Comparison of ENCODE assay signal across 7 mouse cellular contexts in genomic region chr7:100918176-100918575, GRCm38 (mm10). TPM values are rescaled to one million over a fixed set of nuclear protein-coding genes. Genes with fewer than 3 reads are reported as not detected.
DNase-seq lines count a peak whose midpoint lies in the region; ATAC-seq lines count a peak whose summit lies in the region.

No protein-coding gene starts in this region.

- no peak for ATAC-seq in limb, embryonic 11.5 days (ENCODE audit: insufficient number of reproducible peaks, low FRiP score, low TSS enrichment, low read depth)
- peak; percentile 41; the same call in 1 of the 2 replicates for ATAC-seq in stomach, embryonic 16.5 days (ENCODE audit: insufficient read depth, low FRiP score)

- DNase-seq in urinary bladder, postnatal 25 days (ENCODE audit: low spot score), result peak; percentile 47
- DNase-seq in urinary bladder, adult 2 months (ENCODE audit: low spot score), result no peak
- peak; percentile 82 to 88 for DNase-seq in heart, adult 18-20 months
- DNase-seq in limb, embryonic 11.5 days (ENCODE audit: low spot score), result no peak
- DNase-seq in cerebellum, adult 8-10 months, result no peak
- DNase-seq in left cerebral cortex, adult 9 months (ENCODE audit: low spot score in 2 of 2), result no peak

- peaks cover 27% of the 10 kb centered on the region for H3K4me1 ChIP-seq in limb, embryonic 11.5 days (ENCODE audit: control insufficient read depth, insufficient read depth, low read length)
- H3K4me1 ChIP-seq in stomach, embryonic 16.5 days (ENCODE audit: control insufficient read depth, insufficient read depth, low read length), result peaks cover 73% of the 10 kb centered on the region

- no peak overlapping the region for H3K4me2 ChIP-seq in limb, embryonic 11.5 days (ENCODE audit: low read depth, severe bottlenecking)
- peak overlapping the region; percentile 27 for H3K4me2 ChIP-seq in stomach, embryonic 16.5 days (ENCODE audit: low read depth, low read length)

- no peak overlapping the region for H3K27ac ChIP-seq in limb, embryonic 11.5 days (replicated peaks; ENCODE audit: low read depth, low read length)
- peak overlapping the region; percentile 87 for H3K27ac ChIP-seq in stomach, embryonic 16.5 days (ENCODE audit: low read length)

- H3K9me3 ChIP-seq in limb, embryonic 11.5 days (ENCODE audit: control insufficient read depth, low read length), result no peaks in the 10 kb centered on the region
- no peaks in the 10 kb centered on the region for H3K9me3 ChIP-seq in stomach, embryonic 16.5 days (replicated peaks; ENCODE audit: control insufficient read depth, low read length)

- WGBS in limb, embryonic 11.5 days, result 39% methylated on average over 7 of the region's 9 CpGs
- WGBS in stomach, embryonic 16.5 days, result 19% methylated on average over 9 of the region's 9 CpGs

- H3K36me3 ChIP-seq in limb, embryonic 11.5 days (ENCODE audit: control insufficient read depth, insufficient read depth, low read length), result peaks cover 12% of the 10 kb centered on the region
- peaks cover 2% of the 10 kb centered on the region; the same call in 1 of the 2 replicates for H3K36me3 ChIP-seq in stomach, embryonic 16.5 days (ENCODE audit: control insufficient read depth, insufficient read depth, low read length)

- peak overlapping the region; percentile 43 for H3K9ac ChIP-seq in limb, embryonic 11.5 days (ENCODE audit: low read length)
- H3K9ac ChIP-seq in stomach, embryonic 16.5 days (ENCODE audit: low read length), result peak overlapping the region; percentile 46

- no peak overlapping the region for H3K4me3 ChIP-seq in limb, embryonic 11.5 days (ENCODE audit: low read depth, low read length)
- H3K4me3 ChIP-seq in stomach, embryonic 16.5 days (replicated peaks; ENCODE audit: low read length), result no peak overlapping the region

- no peaks in the 10 kb centered on the region for H3K27me3 ChIP-seq in limb, embryonic 11.5 days (ENCODE audit: control insufficient read depth, insufficient read depth, low read length)
- H3K27me3 ChIP-seq in stomach, embryonic 16.5 days (ENCODE audit: control insufficient read depth, insufficient read depth, low read length), result no peaks in the 10 kb centered on the region

RNA-seq across cellular contexts. Expression of gene Arhgef17, which starts 13.7 kb away (rescaled TPM):
- polyA plus RNA-seq in urinary bladder, adult 2 months (2012; rRNA removed), result 17.1 and 30.1 TPM in 2 replicates
- 10 to 100 TPM; 23.6 to 24.8 TPM for total RNA-seq in heart, adult 18-20 months (2021)
- 12.6 and 13.6 TPM in 2 replicates for polyA plus RNA-seq in limb, embryonic 11.5 days (2014; fragmentation: Nextera tagmentation; extraction: Ambion mirVana)
- 7.3 and 7.4 TPM in 2 replicates for polyA plus RNA-seq in stomach, embryonic 16.5 days (2015; fragmentation: Nextera tagmentation; extraction: Ambion mirVana)

RNA-seq across cellular contexts. Expression of gene Relt, which starts 54.9 kb away (rescaled TPM):
- 2.2 TPM in 2 replicates for polyA plus RNA-seq in urinary bladder, adult 2 months (2012; rRNA removed)
- total RNA-seq in heart, adult 18-20 months (2021), result 1 to 10 TPM; 4.5 to 5.4 TPM
- 2.6 and 4.1 TPM in 2 replicates for polyA plus RNA-seq in limb, embryonic 11.5 days (2014; fragmentation: Nextera tagmentation; extraction: Ambion mirVana)
- 3.3 and 4.0 TPM in 2 replicates for polyA plus RNA-seq in stomach, embryonic 16.5 days (2015; fragmentation: Nextera tagmentation; extraction: Ambion mirVana)

RNA-seq across cellular contexts. Expression of gene P2ry6, which starts 56.3 kb away (rescaled TPM):
- polyA plus RNA-seq in urinary bladder, adult 2 months (2012; rRNA removed), result 11.6 and 12.8 TPM in 2 replicates
- total RNA-seq in heart, adult 18-20 months (2021), result 1 to 10 TPM; 3.2 TPM
- polyA plus RNA-seq in limb, embryonic 11.5 days (2014; fragmentation: Nextera tagmentation; extraction: Ambion mirVana), result 1.6 and 2.5 TPM in 2 replicates
- polyA plus RNA-seq in stomach, embryonic 16.5 days (2015; fragmentation: Nextera tagmentation; extraction: Ambion mirVana), result 7.9 and 8.6 TPM in 2 replicates

Comparison
In these comparisons a context has a peak if more than half of its experiments do, and no peak if none do; other contexts are left out.
1. DNase-seq: peak in urinary bladder, postnatal 25 days (single experiment) and heart, adult 18-20 months (2 of 2); none in urinary bladder, adult 2 months (single experiment), limb, embryonic 11.5 days (single experiment), cerebellum, adult 8-10 months (single experiment) and left cerebral cortex, adult 9 months (0 of 2).